Mouse (Mus musculus) intestine, embryonic 14.5 days (tissue): ENCODE results near the gene Gm364. TPM values are rescaled to one million over a fixed set of nuclear protein-coding genes. Genes with fewer than 3 reads are reported as not detected.

Experiments used
- ATAC-seq: fragments of 200-750 bp; cut with Nextera tagmentation; replicated peaks from 2 replicates; pipeline ENCODE4 v1.8.0; 2017; ENCODE audit warnings: low read depth, moderate number of reproducible peaks, moderate TSS enrichment, moderate library complexity; ENCODE audit not compliant: low FRiP score, low TSS enrichment
- DNase-seq: peaks from one replicate; pipeline ENCODE4 v3.0.0-alpha.2; 2018; ENCODE audit warnings: low spot score
- H3K27ac ChIP-seq: fragments of 300-500 bp; sonication (generic); 2 replicates; pipeline ENCODE4 v1.5.1; 2014; ENCODE audit warnings: low read depth, mild to moderate bottlenecking, control low read depth
- H3K27me3 ChIP-seq: fragments of 300-500 bp; sonication (generic); replicated peaks from 2 replicates; pipeline ENCODE4 v1.6.1; 2014; ENCODE audit warnings: low read length, control low read depth; ENCODE audit not compliant: control insufficient read depth, insufficient read depth
- H3K36me3 ChIP-seq: fragments of 300-500 bp; sonication (generic); 2 replicates; pipeline ENCODE4 v1.6.1; 2014; ENCODE audit warnings: low read length, control low read depth; ENCODE audit not compliant: control insufficient read depth, insufficient read depth
- H3K4me1 ChIP-seq: fragments of 300-500 bp; sonication (generic); replicated peaks from 2 replicates; pipeline ENCODE4 v1.6.1; 2014; ENCODE audit warnings: low read length, control low read depth, mixed read lengths; ENCODE audit not compliant: control insufficient read depth, insufficient read depth
- H3K4me2 ChIP-seq: fragments of 300-500 bp; sonication (generic); 2 replicates; pipeline ENCODE4 v1.6.1; 2014; ENCODE audit warnings: low read length
- H3K4me3 ChIP-seq: fragments of 300-500 bp; sonication (generic); 2 replicates; pipeline ENCODE4 v1.5.1; 2014; ENCODE audit warnings: low read depth, low read length, control low read depth, mixed read lengths
- H3K9ac ChIP-seq: fragments of 300-500 bp; sonication (generic); 2 replicates; pipeline ENCODE4 v1.6.1; 2014; ENCODE audit warnings: mild to moderate bottlenecking, low read length
- H3K9me3 ChIP-seq: fragments of 300-500 bp; sonication (generic); 2 replicates; pipeline ENCODE4 v1.6.1; 2016; ENCODE audit warnings: low read length, control low read depth; ENCODE audit not compliant: control insufficient read depth
- WGBS: fragments of 180-500 bp; shearing (Covaris S2); extraction: QIAGEN DNeasy Blood & Tissue Kit; methylation state at CpG from one replicate; pipeline ENCODE4 v1.1.7; 2014; 5-methylcytosine and 5-hydroxymethylcytosine counted together
- polyA plus RNA-seq: library from polyadenylated mRNA; unstranded; fragments of >200 nt; fragmentation: Nextera tagmentation; extraction: Ambion mirVana; gene quantifications from 2 replicates; pipeline ENCODE4 v1.2.1, GENCODE M21; 2014

The Gm364 gene
- polyA plus RNA-seq, 1 experiment from 2014 or later = not detected

- no peak for ATAC-seq
- no peak overlapping the region for H3K4me3 ChIP-seq
These were observed 112.5 kb downstream of the Gm364 start for GRCm38 (mm10) chrX:57521117-57522095.

More at GRCm38 (mm10) chrX:57521117-57522095, 112.5 kb downstream of the Gm364 start:
- Histone ChIP-seq H3K9me3 (no peaks in the 10 kb centered on the region), H3K36me3 (no peaks in the 10 kb centered on the region), H3K4me2 (no peak overlapping the region), H3K27ac (no peak overlapping the region), H3K4me1 (no peaks in the 10 kb centered on the region), H3K27me3 (no peaks in the 10 kb centered on the region), H3K9ac (no peak overlapping the region)
- DNase-seq = no peak
- 36% methylated on average over 28 of the region's 28 CpGs for WGBS

Other genes starting within 250 kb of the Gm364 start
- not detected in 2 replicates for gene Cd40lg, start 197.0 kb upstream of the Gm364 start, polyA plus RNA-seq
- gene Arhgef6, start 70.4 kb upstream of the Gm364 start, polyA plus RNA-seq = 3.2 and 5.1 TPM in 2 replicates
- gene Rbmx, start 16.1 kb upstream of the Gm364 start, polyA plus RNA-seq = 116 and 128 TPM in 2 replicates
- not detected in 2 replicates for gene Gpr101, start 94.6 kb downstream of the Gm364 start, polyA plus RNA-seq